Mouse (Mus musculus) lung, adult 2 months (tissue): ENCODE data around the gene Ucp3.
A peak's percentile ranks its signal among the peaks of the same experiment; 100 is the strongest.

Experiments used
- CTCF ChIP-seq: fragments of 200-500 bp; IDR thresholded peaks from 2 replicates; pipeline ENCODE4 v1.5.1; 2011; ENCODE audit warnings: mild to moderate bottlenecking, low read length, control low read depth; ENCODE audit not compliant: insufficient read depth
- POLR2A ChIP-seq: fragments of 200-500 bp; IDR thresholded peaks from 2 replicates; pipeline ENCODE4 v1.6.1; 2011; ENCODE audit warnings: low read depth, mild to moderate bottlenecking, control low read depth, low read length, borderline replicate concordance; ENCODE audit errors: extremely low read depth

GRCm38 (mm10) chr7:100502374-100502922 is 29.7 kb downstream of the Ucp3 start:
- TF ChIP-seq CTCF: no peak
- peak; percentile 44; the same call in 1 of the 2 replicates for TF ChIP-seq POLR2A
